In the genomic region with DNA sequence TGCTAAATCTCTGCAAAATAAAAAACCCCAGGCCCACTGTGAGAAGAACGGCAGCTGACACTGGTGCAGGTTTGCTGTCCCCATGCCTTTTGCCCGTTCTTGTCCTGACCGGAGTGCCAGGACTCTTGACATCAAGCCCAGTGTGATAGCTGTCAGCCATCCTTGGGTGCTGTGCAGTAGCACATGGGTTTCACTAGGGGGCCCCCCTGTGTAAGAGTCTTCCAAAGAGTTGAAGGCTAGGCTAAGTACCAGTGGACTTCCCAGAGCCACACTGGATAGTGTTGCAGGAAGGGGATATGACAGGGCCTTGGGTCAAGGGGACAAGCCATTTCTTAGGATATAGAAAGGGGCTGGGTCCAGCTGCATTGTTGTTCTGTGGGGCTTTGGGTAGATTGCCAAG, we compare ENCODE assay signal across 9 mouse cellular contexts. TPM values are rescaled to one million over a fixed set of nuclear protein-coding genes. Genes with fewer than 3 reads are reported as not detected.
DNase-seq lines count a peak whose midpoint lies in the region; ATAC-seq lines count a peak whose summit lies in the region.
"Had no signal": no experiment of that assay in that cellular context is flagged by ENCODE, and none has a peak within 500 bp of the region (broad histone marks: within the 10 kb centered on the region; RNA-seq: fewer than 3 reads in every experiment).

No protein-coding gene starts in this region.

- H3K4me2 ChIP-seq in embryonic facial prominence, embryonic 14.5 days (ENCODE audit: low read depth, low read length) = no peak overlapping the region
- no peak overlapping the region for H3K4me2 ChIP-seq in liver, embryonic 15.5 days
- no peak overlapping the region for H3K4me2 ChIP-seq in neural tube, embryonic 14.5 days (ENCODE audit: low read depth, low read length)

- 51% methylated on average over 3 of the region's 3 CpGs for WGBS in embryonic facial prominence, embryonic 14.5 days
- 45% methylated on average over 3 of the region's 3 CpGs for WGBS in liver, embryonic 15.5 days (ENCODE audit: insufficient replicate concordance)
- WGBS in neural tube, embryonic 14.5 days = 52% methylated on average over 3 of the region's 3 CpGs

- DNase-seq in adrenal gland, postnatal 25 days = peak; percentile 64
- DNase-seq in embryonic facial prominence, embryonic 14.5 days (ENCODE audit: low spot score) = peak; percentile 72
- DNase-seq in heart, postnatal 10 days = peak; percentile 87 to 89
- peak; percentile 75 to 81 for DNase-seq in kidney, postnatal 36 days
- peak; percentile 55 for DNase-seq in thymus, postnatal 0 days (ENCODE audit: low spot score)

- no peak overlapping the region for H3K9ac ChIP-seq in embryonic facial prominence, embryonic 14.5 days (ENCODE audit: low read depth, low read length)
- no peak overlapping the region for H3K9ac ChIP-seq in liver, embryonic 15.5 days
- no peak overlapping the region for H3K9ac ChIP-seq in neural tube, embryonic 14.5 days (replicated peaks; ENCODE audit: low read depth, low read length)

- H3K9me3 ChIP-seq in embryonic facial prominence, embryonic 14.5 days (ENCODE audit: control insufficient read depth, low read length) = no peaks in the 10 kb centered on the region
- H3K9me3 ChIP-seq in liver, embryonic 15.5 days (replicated peaks) = no peaks in the 10 kb centered on the region
- no peaks in the 10 kb centered on the region for H3K9me3 ChIP-seq in neural tube, embryonic 14.5 days (ENCODE audit: control insufficient read depth, low read length)

- H3K27ac ChIP-seq in embryonic facial prominence, embryonic 14.5 days (replicated peaks; ENCODE audit: low read depth, low read length) = no peak overlapping the region
- H3K27ac ChIP-seq in liver, embryonic 15.5 days (replicated peaks) = no peak overlapping the region
- H3K27ac ChIP-seq in neural tube, embryonic 14.5 days (ENCODE audit: low read depth, low read length) = no peak overlapping the region

- H3K36me3 ChIP-seq in embryonic facial prominence, embryonic 14.5 days (ENCODE audit: control insufficient read depth, insufficient read depth, low read length) = peaks cover 38% of the 10 kb centered on the region
- H3K36me3 ChIP-seq in liver, embryonic 15.5 days (replicated peaks) = no peaks in the 10 kb centered on the region; the same call in 1 of the 2 replicates
- peaks cover 24% of the 10 kb centered on the region for H3K36me3 ChIP-seq in neural tube, embryonic 14.5 days (ENCODE audit: control insufficient read depth, insufficient read depth, low read length)

- intact Hi-C loops in heart, postnatal 10 days (cut with DNase I) = loop anchor here (1.0 to 5.0 kb wide), 2 partner anchors 120 to 204 kb away; no protein-coding TSS in a partner anchor

- no peaks in the 10 kb centered on the region for H3K4me1 ChIP-seq in embryonic facial prominence, embryonic 14.5 days (ENCODE audit: control insufficient read depth, insufficient read depth, low read length)
- 0 out of 2 replicates have a peak, but pooled peaks cover 3% of the 10 kb centered on the region for H3K4me1 ChIP-seq in liver, embryonic 15.5 days (replicated peaks)
- no peaks in the 10 kb centered on the region for H3K4me1 ChIP-seq in neural tube, embryonic 14.5 days (ENCODE audit: control insufficient read depth, insufficient read depth, low read length)

- H3K4me3 ChIP-seq in embryonic facial prominence, embryonic 14.5 days (ENCODE audit: low read depth, low read length) = no peak overlapping the region
- H3K4me3 ChIP-seq in liver, embryonic 15.5 days (replicated peaks) = no peak overlapping the region
- no peak overlapping the region for H3K4me3 ChIP-seq in neural tube, embryonic 14.5 days (ENCODE audit: low read depth, low read length)
- H3K4me3 ChIP-seq: erythroblast, embryonic 14.5 days had no signal

- ATAC-seq in CD4-positive, CD25-positive, alpha-beta regulatory T cell, adult 4 months = peak; percentile 68
- ATAC-seq in embryonic facial prominence, embryonic 14.5 days (ENCODE audit: low read depth) = peak; percentile 75
- ATAC-seq in liver, embryonic 15.5 days (ENCODE audit: insufficient read depth) = peak; percentile 27; the same call in 1 of the 2 replicates
- ATAC-seq in neural tube, embryonic 14.5 days (ENCODE audit: low read depth) = peak; percentile 49; the same call in 1 of the 2 replicates

- H3K27me3 ChIP-seq in embryonic facial prominence, embryonic 14.5 days (replicated peaks; ENCODE audit: control insufficient read depth, insufficient read depth, low read length) = peaks cover 8% of the 10 kb centered on the region
- H3K27me3 ChIP-seq in liver, embryonic 15.5 days = peaks cover 38% of the 10 kb centered on the region
- peaks cover 8% of the 10 kb centered on the region for H3K27me3 ChIP-seq in neural tube, embryonic 14.5 days (ENCODE audit: control insufficient read depth, insufficient read depth, low read length)

RNA-seq across cellular contexts. Expression of gene Comp, which starts 9.9 kb away (rescaled TPM):
- under 1 TPM in 1 of 2 experiments, not detected in 1; 0.28 TPM for polyA plus RNA-seq in CD4-positive, CD25-positive, alpha-beta regulatory T cell, adult 4 months (2017; shearing (Covaris generic))
- 0.27 TPM in 1 of 2 replicates, not detected in the other for total RNA-seq in adrenal gland, postnatal 25 days (2021)
- 9.5 and 9.9 TPM in 2 replicates for polyA plus RNA-seq in embryonic facial prominence, embryonic 14.5 days (2014; fragmentation: Nextera tagmentation; extraction: Ambion mirVana)
- 1 to 10 TPM; 2.4 to 3.4 TPM for total RNA-seq in heart, postnatal 10 days (2021)
- polyA plus RNA-seq in liver, embryonic 15.5 days (2015; fragmentation: Nextera tagmentation; extraction: Ambion mirVana) = 1.3 and 2.1 TPM in 2 replicates
- polyA plus RNA-seq in neural tube, embryonic 14.5 days (2014; fragmentation: Nextera tagmentation; extraction: Ambion mirVana) = 0.20 and 0.41 TPM in 2 replicates
- polyA plus RNA-seq in thymus, postnatal 0 days (2015; fragmentation: Nextera tagmentation; extraction: Ambion mirVana) = 1.6 and 2.2 TPM in 2 replicates
- polyA plus RNA-seq: erythroblast, embryonic 14.5 days had no signal

RNA-seq across cellular contexts. Expression of gene Upf1, which starts 30.2 kb away (rescaled TPM):
- polyA plus RNA-seq in CD4-positive, CD25-positive, alpha-beta regulatory T cell, adult 4 months (2017; shearing (Covaris generic)) = 10 to 100 TPM; 11.4 to 14.5 TPM
- total RNA-seq in adrenal gland, postnatal 25 days (2021) = 71.3 and 76.9 TPM in 2 replicates
- 18.9 and 19.1 TPM in 2 replicates for polyA plus RNA-seq in embryonic facial prominence, embryonic 14.5 days (2014; fragmentation: Nextera tagmentation; extraction: Ambion mirVana)
- 10 to 100 TPM; 40.8 to 48.8 TPM for total RNA-seq in heart, postnatal 10 days (2021)
- polyA plus RNA-seq in liver, embryonic 15.5 days (2015; fragmentation: Nextera tagmentation; extraction: Ambion mirVana) = 9.7 and 10.6 TPM in 2 replicates
- polyA plus RNA-seq in neural tube, embryonic 14.5 days (2014; fragmentation: Nextera tagmentation; extraction: Ambion mirVana) = 14.4 and 15.0 TPM in 2 replicates
- polyA plus RNA-seq in thymus, postnatal 0 days (2015; fragmentation: Nextera tagmentation; extraction: Ambion mirVana) = 16.4 and 22.6 TPM in 2 replicates

RNA-seq across cellular contexts. Expression of gene Gdf1, which starts 53.7 kb away (rescaled TPM):
- under 1 TPM in 1 of 2 experiments, not detected in 1; 0.71 TPM for polyA plus RNA-seq in CD4-positive, CD25-positive, alpha-beta regulatory T cell, adult 4 months (2017; shearing (Covaris generic))
- total RNA-seq in adrenal gland, postnatal 25 days (2021) = 2.0 TPM in 1 of 2 replicates, not detected in the other
- 1.7 TPM in 1 of 2 replicates, not detected in the other for polyA plus RNA-seq in embryonic facial prominence, embryonic 14.5 days (2014; fragmentation: Nextera tagmentation; extraction: Ambion mirVana)
- under 1 TPM in 1 of 2 experiments, not detected in 1; 0.20 TPM for total RNA-seq in heart, postnatal 10 days (2021)
- polyA plus RNA-seq in liver, embryonic 15.5 days (2015; fragmentation: Nextera tagmentation; extraction: Ambion mirVana) = 0.10 and 0.26 TPM in 2 replicates
- 2.1 and 7.5 TPM in 2 replicates for polyA plus RNA-seq in neural tube, embryonic 14.5 days (2014; fragmentation: Nextera tagmentation; extraction: Ambion mirVana)
- polyA plus RNA-seq in thymus, postnatal 0 days (2015; fragmentation: Nextera tagmentation; extraction: Ambion mirVana) = 0.13 TPM in 1 of 2 replicates, not detected in the other

RNA-seq across cellular contexts. Expression of gene Crtc1, which starts 56.1 kb away (rescaled TPM):
- 1 to 10 TPM; 7.6 to 9.3 TPM for polyA plus RNA-seq in CD4-positive, CD25-positive, alpha-beta regulatory T cell, adult 4 months (2017; shearing (Covaris generic))
- 23.9 and 28.8 TPM in 2 replicates for total RNA-seq in adrenal gland, postnatal 25 days (2021)
- polyA plus RNA-seq in embryonic facial prominence, embryonic 14.5 days (2014; fragmentation: Nextera tagmentation; extraction: Ambion mirVana) = 19.3 and 22.1 TPM in 2 replicates
- total RNA-seq in heart, postnatal 10 days (2021) = 10 to 100 TPM; 11.0 to 15.6 TPM
- 4.2 and 4.3 TPM in 2 replicates for polyA plus RNA-seq in liver, embryonic 15.5 days (2015; fragmentation: Nextera tagmentation; extraction: Ambion mirVana)
- 48.2 and 55.9 TPM in 2 replicates for polyA plus RNA-seq in neural tube, embryonic 14.5 days (2014; fragmentation: Nextera tagmentation; extraction: Ambion mirVana)
- polyA plus RNA-seq in thymus, postnatal 0 days (2015; fragmentation: Nextera tagmentation; extraction: Ambion mirVana) = 7.4 and 8.0 TPM in 2 replicates
